Mouse (Mus musculus) layer of hippocampus, postnatal 10 days (tissue): Measurements from ENCODE around the gene Chd5. TPM values are rescaled to one million over a fixed set of nuclear protein-coding genes. Genes with fewer than 3 reads are reported as not detected.

Experiments
- DNase-seq, 2 experiments: peaks; one replicate each; pipeline ENCODE4 v3.0.0; 2021; ENCODE audit warnings: low spot score in 2 of 2
- total RNA-seq, 2 experiments: library from RNA; stranded (reverse); gene quantifications; 2 replicates each; pipeline ENCODE4 v1.2.3; 2021

The Chd5 gene
- total RNA-seq, 2 experiments from 2014 or later, result 189 to 192 TPM

DNA sequence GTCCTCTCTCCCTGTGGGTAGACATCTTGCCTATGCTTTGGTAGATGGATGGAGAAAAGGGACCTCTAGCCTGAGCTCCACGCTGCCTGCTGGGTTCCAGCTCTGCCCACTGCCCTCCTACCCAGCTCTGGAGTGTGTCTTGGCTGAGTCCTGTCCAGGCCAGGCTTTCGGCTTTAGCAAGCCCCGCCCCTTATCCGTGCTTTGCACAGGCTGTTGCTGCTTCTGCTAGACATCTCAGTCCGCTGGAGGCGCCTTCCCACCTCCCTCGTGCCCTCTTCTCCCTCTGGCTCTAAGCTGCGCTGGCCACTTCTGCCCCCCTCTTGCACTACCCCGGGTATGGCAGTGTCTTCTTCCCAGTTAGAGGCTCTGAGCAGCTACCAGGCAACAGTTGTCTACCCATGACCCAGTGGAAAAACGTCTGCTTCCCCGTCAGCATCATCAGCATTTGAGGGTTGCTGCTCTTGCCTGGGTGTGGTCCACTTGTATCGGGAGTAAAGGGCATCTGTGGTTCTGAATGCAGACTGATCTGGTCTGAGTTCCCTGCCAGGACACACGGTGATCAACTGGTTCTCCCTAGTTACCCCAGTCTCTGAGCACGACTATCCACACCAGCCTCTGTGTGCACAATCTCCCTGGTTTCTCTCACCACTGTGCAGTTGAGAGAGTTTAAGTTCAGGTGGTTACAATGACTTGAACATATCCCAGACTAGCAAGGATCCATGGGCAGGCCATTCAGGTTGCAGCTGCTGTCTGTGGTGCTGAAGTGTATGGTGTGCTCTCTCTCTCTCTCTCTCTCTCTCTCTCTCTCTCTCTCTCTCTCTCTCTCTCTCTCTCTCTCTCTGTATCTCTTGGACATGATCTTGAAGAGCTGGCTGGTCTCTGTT, 13.2 kb downstream of the Chd5 start:
- no peak for DNase-seq

GRCm38 (mm10) chr4:152353886-152354637, 15.6 kb downstream of the Chd5 start:
- no peak for DNase-seq

- no peak for DNase-seq
Measured at GRCm38 (mm10) chr4:152355672-152356071, 17.2 kb downstream of the Chd5 start.

- DNase-seq, result no peak
Measured at GRCm38 (mm10) chr4:152359700-152360099, 21.2 kb downstream of the Chd5 start.

DNA sequence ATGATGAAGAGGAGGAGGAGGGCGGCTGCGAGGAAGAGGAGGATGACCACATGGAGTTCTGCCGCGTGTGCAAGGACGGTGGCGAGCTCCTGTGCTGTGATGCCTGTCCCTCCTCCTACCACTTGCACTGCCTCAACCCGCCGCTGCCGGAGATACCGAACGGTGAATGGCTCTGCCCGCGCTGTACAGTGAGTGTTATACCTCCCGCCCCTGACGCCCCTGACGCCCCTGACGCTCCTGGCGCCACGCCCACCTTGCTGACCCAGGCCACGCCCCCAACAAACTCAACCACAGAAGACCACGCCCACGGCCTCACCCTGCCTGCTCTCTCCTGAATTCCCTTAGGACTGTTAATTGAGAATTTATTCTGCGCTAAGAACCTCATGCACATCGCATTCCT, 22.4 kb downstream of the Chd5 start:
- DNase-seq, result no peak

DNA sequence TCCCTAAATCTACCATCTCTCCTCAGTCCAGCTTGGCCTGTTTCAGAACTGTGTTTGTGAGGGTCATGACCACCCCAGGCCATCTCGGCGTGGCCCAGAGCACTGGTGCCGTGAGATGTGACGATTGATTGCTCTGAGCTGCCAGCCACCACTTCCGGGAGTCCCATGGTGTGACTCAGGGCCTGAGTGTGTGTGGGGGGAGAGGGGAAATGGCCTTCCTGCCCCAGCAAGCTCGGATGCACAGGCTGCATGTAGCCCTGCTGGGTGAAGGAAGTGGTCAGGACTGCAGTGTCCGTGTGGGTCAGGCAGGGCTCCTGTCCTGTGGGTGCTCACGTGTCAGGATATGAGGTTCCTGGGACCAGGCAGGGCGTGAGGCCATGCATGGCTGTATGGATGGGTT, 23.7 kb downstream of the Chd5 start:
- DNase-seq, result no peak

DNA sequence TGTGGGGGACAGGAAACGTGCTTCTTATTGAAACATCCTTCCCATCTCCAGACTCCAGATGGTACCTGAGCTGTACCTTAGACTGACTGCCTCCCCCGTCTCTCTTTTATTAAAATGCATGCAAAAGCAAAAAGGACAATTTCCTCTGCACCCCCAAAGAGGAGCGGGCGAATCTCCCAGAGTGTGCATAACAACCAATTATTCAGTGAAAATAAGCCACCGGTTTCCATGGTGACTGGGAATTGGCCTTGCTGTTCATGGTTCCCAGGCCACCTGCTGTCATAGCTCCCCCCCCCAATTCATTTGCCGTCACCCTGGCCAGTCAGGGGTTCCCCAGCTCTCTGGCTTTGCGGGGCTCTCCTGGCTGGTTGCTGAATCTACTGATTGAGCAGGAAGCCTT, 26.8 kb downstream of the Chd5 start:
- DNase-seq, result no peak

DNA sequence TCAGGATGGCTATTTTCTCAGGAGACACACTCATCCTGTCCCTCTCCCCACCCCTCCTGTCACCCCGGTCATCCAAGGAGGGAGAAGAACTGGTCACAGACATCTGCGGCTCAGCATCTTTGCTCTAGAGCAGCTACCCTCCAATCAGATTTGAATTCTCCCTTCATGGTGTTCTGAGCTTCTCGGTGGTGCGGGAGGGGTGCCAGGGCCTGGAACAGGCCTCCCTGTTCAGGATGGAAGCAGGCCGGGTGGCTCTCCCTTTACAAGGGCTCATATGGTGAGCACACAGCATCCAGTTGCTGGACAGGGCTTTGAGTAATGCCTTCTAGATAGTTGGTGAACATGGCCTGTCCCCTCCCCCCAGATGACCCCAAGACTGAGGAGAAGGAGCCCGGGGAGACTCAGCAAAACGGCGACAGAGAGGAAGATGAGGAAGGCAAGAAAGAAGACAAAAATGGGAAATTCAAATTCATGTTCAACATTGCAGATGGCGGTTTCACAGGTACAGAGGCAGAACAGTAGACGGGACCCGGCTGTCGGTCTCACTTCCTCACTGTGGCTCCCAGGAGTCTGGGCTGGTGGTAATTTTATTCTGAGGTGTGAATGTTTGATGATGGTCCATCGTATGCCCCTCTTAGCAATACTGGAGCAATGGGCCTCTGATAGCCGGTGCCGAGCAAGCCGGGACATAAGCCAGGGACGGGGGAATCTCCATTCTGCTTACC, 44.2 kb downstream of the Chd5 start:
- no peak for DNase-seq

- DNase-seq, result peak in 1 of 2 experiments; percentile 59
Measured at GRCm38 (mm10) chr4:152385644-152386043, 47.2 kb downstream of the Chd5 start.

GRCm38 (mm10) chr4:152392192-152392591, 53.7 kb downstream of the Chd5 start:
- DNase-seq, result peak; percentile 53 to 71

DNA sequence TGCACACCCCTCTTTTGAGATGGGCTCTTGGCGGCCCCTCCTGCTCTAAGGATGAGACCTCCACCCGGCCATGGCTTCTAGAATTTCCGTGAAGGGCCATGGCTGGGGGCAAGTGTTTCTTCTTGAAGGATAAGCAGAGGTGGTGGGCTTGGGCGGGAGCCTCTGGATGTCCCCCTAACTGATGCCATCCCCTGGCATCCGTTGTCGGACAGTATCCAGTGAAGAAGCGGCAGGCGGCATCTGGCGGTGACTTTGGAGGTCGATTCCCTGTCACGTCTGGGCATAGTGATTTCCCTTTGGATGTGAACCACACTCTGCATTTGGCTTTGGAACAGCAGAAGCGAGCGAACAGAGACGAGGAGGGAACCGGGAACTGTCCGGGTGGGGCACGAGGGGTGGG, 54.2 kb downstream of the Chd5 start:
- DNase-seq, result no peak

- no peak for DNase-seq
Measured at GRCm38 (mm10) chr4:152398926-152399325, 60.5 kb downstream of the Chd5 start.

GRCm38 (mm10) chr4:152405143-152405542, 66.7 kb downstream of the Chd5 start:
- no peak for DNase-seq

DNA sequence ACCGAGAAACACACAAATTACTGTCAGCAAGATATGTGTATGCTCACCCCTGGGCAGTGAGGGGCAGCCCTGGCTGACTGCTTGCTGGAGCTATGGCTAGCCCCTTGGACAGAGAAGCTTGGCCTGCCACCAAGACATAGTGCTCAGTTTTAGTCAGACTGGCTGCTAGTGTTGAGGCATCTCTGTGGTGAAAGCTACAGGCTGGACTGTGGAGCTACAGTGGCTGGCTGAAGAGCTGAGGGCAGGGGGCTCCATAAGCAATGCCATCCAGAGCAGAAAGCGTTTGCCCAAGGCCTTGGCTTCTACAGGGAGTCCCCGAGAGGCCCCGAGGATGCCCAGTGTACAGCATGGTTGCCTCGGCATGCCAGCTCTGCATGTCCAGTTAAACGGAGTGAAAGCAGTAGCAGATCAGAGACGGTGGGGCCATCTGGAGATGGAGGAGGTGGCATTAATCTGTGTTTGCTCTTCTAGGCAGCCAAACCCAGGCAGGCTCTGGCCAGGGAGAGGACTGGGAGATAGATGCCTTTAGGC, 67.3 kb downstream of the Chd5 start:
- DNase-seq, result peak in 1 of 2 experiments; percentile 50

GRCm38 (mm10) chr4:152406531-152406930, 68.1 kb downstream of the Chd5 start:
- DNase-seq, result no peak

DNA sequence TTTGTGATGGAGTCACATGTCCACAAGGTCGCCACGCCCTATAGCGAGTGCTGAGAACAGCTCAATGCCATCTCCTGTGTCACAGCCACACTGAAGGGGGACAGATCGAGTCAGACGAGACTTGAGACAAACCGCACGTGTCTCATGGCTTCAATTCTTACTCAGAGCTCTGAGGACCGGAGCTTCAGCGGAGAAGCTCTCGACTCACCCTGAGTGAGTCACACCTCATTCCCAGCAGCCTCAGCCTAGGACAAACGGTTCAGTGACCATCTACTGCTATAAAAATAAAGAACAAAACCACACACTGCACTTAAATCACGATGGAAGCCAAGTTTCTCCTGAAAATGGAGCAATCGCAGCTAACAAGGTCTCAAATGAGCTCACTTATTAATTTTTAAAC, 72.5 kb downstream of the Chd5 start:
- no peak for DNase-seq

- DNase-seq, result no peak
Measured at GRCm38 (mm10) chr4:152412524-152413080, 74.2 kb downstream of the Chd5 start.

DNA sequence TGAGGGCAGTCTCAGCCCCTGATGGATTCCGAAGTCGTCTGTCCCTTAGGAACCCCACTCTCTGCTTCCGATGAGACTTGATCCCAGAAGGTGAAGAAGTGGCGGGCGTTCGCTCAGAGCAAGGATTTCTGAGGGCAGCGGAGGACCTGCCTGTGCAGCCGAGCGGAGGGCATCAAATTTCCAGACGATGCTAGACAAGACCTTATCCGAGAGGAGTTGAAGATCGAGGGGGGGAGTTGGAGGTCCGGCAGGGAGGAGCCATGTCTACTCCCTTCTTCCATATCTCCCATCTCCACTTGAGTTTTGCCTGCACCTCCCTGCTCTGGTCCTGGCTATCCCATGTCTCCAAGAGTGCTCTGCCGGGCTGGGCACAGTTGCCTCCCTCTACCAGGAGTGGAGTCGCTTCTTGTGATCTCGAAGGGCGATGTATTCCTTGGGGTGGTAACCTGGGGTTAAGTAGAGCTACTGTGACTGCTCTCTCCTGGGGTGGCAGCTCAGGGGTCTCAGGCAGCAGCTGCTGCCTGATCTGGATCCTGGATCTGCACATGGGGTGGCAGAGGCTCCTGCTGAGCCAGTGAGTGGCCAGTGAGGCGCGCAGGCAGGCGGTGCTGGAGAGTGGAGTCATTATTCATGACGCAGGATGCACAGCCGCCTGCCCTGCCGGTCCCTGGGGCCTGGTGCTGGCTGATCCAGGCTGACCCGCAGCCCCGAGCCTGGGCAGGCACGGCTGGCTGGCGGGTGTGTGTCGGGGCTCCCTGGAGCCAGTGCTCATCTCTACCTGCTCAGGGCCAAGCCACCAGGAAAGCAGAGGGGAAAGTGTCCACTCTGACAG, 80.0 kb downstream of the Chd5 start:
- DNase-seq, result no peak

DNA sequence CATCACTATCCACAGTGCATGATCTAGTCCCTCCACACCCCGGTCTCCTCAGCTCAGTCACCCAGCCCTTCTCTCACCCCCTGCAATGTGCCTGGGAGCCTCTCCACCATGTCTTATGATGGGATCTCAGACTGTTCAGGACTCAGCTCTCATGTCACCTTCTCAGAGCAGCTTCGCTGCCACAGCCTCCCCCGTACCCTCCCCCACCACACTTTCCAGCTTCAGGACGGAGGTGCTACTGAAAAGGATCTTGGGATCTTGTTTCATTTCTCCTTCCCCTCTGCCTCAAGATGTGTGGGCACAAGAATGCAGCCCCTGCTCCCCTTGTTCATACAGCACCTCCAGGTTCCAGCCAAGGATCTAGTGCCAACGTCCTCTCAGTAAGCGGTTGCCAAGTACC, 85.1 kb downstream of the Chd5 start:
- no peak for DNase-seq

GRCm38 (mm10) chr4:152424341-152424740, 85.9 kb downstream of the Chd5 start:
- no peak for DNase-seq
